Comparison of ENCODE assay signal across 9 mouse cellular contexts in genomic region chr1:171826164-171826563, GRCm38 (mm10). TPM values are rescaled to one million over a fixed set of nuclear protein-coding genes. Genes with fewer than 3 reads are reported as not detected.
DNase-seq lines count a peak whose midpoint lies in the region; ATAC-seq and TF ChIP-seq lines count a peak whose summit lies in the region.
"Had no signal": no experiment of that assay in that cellular context is flagged by ENCODE, and none has a peak within 500 bp of the region (broad histone marks: within the 10 kb centered on the region; RNA-seq: fewer than 3 reads in every experiment).

No protein-coding gene starts in this region.

- no peak for TF ChIP-seq CTCF in cerebellum, adult 2 months (IDR thresholded peaks at IDR 0.05; ENCODE audit: borderline replicate concordance, insufficient read depth, low read depth, low read length)
- 0 out of 2 replicates have a peak, but pooled peaks have one; percentile 27 for TF ChIP-seq CTCF in liver, adult 2 months (IDR thresholded peaks at IDR 0.05; ENCODE audit: low read depth, low read length)

- peak; percentile 10 to 21 for DNase-seq in cerebellum, postnatal 14 days
- no peak for DNase-seq in cerebellum, adult 2 months
- DNase-seq in liver, adult 2 months (ENCODE audit: extremely low read depth, low read depth, low spot score), result no peak
- no peak for DNase-seq in liver, embryonic 11.5 days (ENCODE audit: low spot score)
- peak; percentile 75 for DNase-seq in naive thymus-derived CD4-positive, alpha-beta T cell, adult 2 months (ENCODE audit: low read depth)
- DNase-seq in cerebellum, postnatal 36 days, result no peak
- no peak for DNase-seq in kidney, postnatal 4 days

- H3K9me3 ChIP-seq in liver, embryonic 11.5 days (ENCODE audit: control insufficient read depth, low read length), result no peaks in the 10 kb centered on the region

- H3K4me3 ChIP-seq in cerebellum, adult 2 months (replicated peaks; ENCODE audit: insufficient read depth, low read depth, low read length), result no peak overlapping the region
- no peak overlapping the region for H3K4me3 ChIP-seq in liver, adult 2 months (ENCODE audit: insufficient read depth, low read depth, low read length)
- no peak overlapping the region for H3K4me3 ChIP-seq in liver, embryonic 11.5 days (ENCODE audit: low read depth, low read length)

- H3K27me3 ChIP-seq in cerebellum, adult 2 months (ENCODE audit: control insufficient read depth, insufficient read depth, low read length), result no peaks in the 10 kb centered on the region
- no peaks in the 10 kb centered on the region for H3K27me3 ChIP-seq in liver, adult 2 months (ENCODE audit: control insufficient read depth, insufficient read depth, low read length)
- no peaks in the 10 kb centered on the region for H3K27me3 ChIP-seq in liver, embryonic 11.5 days (replicated peaks; ENCODE audit: control insufficient read depth, insufficient read depth, low read length)

- no peaks in the 10 kb centered on the region for H3K36me3 ChIP-seq in liver, adult 2 months (ENCODE audit: control insufficient read depth, insufficient read depth, low read length)
- no peaks in the 10 kb centered on the region for H3K36me3 ChIP-seq in liver, embryonic 11.5 days (ENCODE audit: control insufficient read depth, insufficient read depth, low read length)

- H3K79me2 ChIP-seq in liver, adult 2 months (ENCODE audit: control insufficient read depth, insufficient read depth, low read length), result no peaks in the 10 kb centered on the region

- H3K9ac ChIP-seq in liver, adult 2 months (ENCODE audit: low read depth, low read length), result no peak overlapping the region
- no peak overlapping the region for H3K9ac ChIP-seq in liver, embryonic 11.5 days (ENCODE audit: low read depth, low read length)

- H3K4me2 ChIP-seq in liver, embryonic 11.5 days, result no peak overlapping the region

- no peak overlapping the region for H3K27ac ChIP-seq in cerebellum, adult 2 months (ENCODE audit: insufficient read depth, low read length)
- no peak overlapping the region for H3K27ac ChIP-seq in liver, adult 2 months (replicated peaks; ENCODE audit: insufficient read depth, low read depth, low read length)
- H3K27ac ChIP-seq in liver, embryonic 11.5 days (ENCODE audit: low read depth, low read length), result no peak overlapping the region

- ATAC-seq in liver, embryonic 11.5 days (replicated peaks; ENCODE audit: low FRiP score), result no peak
- peak; percentile 48 for ATAC-seq in activated CD4-positive, CD25-positive, alpha-beta regulatory T cell, adult 4 months

- no peak for TF ChIP-seq POLR2A in cerebellum, adult 2 months (IDR thresholded peaks at IDR 0.05; ENCODE audit: borderline replicate concordance, insufficient read depth, low read length)
- TF ChIP-seq POLR2A in liver, adult 2 months (IDR thresholded peaks at IDR 0.05; ENCODE audit: extremely low read depth, insufficient read depth, low read length), result no peak

- H3K4me1 ChIP-seq in cerebellum, adult 2 months (ENCODE audit: control insufficient read depth, insufficient read depth, low read length), result no peaks in the 10 kb centered on the region
- H3K4me1 ChIP-seq in liver, adult 2 months (ENCODE audit: control insufficient read depth, insufficient read depth, low read length), result no peaks in the 10 kb centered on the region
- no peaks in the 10 kb centered on the region for H3K4me1 ChIP-seq in liver, embryonic 11.5 days (replicated peaks; ENCODE audit: control insufficient read depth, insufficient read depth, low read length)

RNA-seq across cellular contexts. Expression of gene Cd84, which starts 13.3 kb away (rescaled TPM):
- 0.90 and 1.0 TPM in 2 replicates for polyA plus RNA-seq in cerebellum, adult 2 months (2012; rRNA removed)
- total RNA-seq in liver, adult 2 months (2014; rRNA removed), result 6.2 and 8.9 TPM in 2 replicates
- polyA plus RNA-seq in liver, adult 2 months (2012; rRNA removed), result 0.55 and 1.2 TPM in 2 replicates
- 4.3 and 4.6 TPM in 2 replicates for polyA plus RNA-seq in liver, embryonic 11.5 days (2014; fragmentation: Nextera tagmentation; extraction: Ambion mirVana)
- polyA plus RNA-seq in activated CD4-positive, CD25-positive, alpha-beta regulatory T cell, adult 4 months (2017; shearing (Covaris generic)), result 100 to 1,000 TPM; 173 to 208 TPM
- polyA plus RNA-seq: C2C12 had no signal

RNA-seq across cellular contexts. Expression of gene Slamf1, which starts 59.2 kb away (rescaled TPM):
- 0.06 TPM in 1 of 2 replicates, not detected in the other for polyA plus RNA-seq in cerebellum, adult 2 months (2012; rRNA removed)
- total RNA-seq in liver, adult 2 months (2014; rRNA removed), result 0.09 and 0.13 TPM in 2 replicates
- not detected in 2 replicates for polyA plus RNA-seq in liver, adult 2 months (2012; rRNA removed)
- polyA plus RNA-seq in liver, embryonic 11.5 days (2014; fragmentation: Nextera tagmentation; extraction: Ambion mirVana), result 1.4 and 2.0 TPM in 2 replicates
- polyA plus RNA-seq in activated CD4-positive, CD25-positive, alpha-beta regulatory T cell, adult 4 months (2017; shearing (Covaris generic)), result 10 to 100 TPM; 68.6 to 72.1 TPM
- polyA plus RNA-seq: C2C12 had no signal

Comparison
In these comparisons a context has a peak if more than half of its experiments do, and no peak if none do; other contexts are left out.
1. DNase-seq: peak in cerebellum, postnatal 14 days (2 of 2) and naive thymus-derived CD4-positive, alpha-beta T cell, adult 2 months (single experiment); none in cerebellum, adult 2 months (0 of 2), liver, adult 2 months (single experiment), liver, embryonic 11.5 days (single experiment), cerebellum, postnatal 36 days (0 of 2) and kidney, postnatal 4 days (0 of 2).
2. RNA of gene Cd84, which starts 13.3 kb away (polyA plus RNA-seq): 173 to 208 TPM in activated CD4-positive, CD25-positive, alpha-beta regulatory T cell, adult 4 months; 4.3 to 4.6 TPM in liver, embryonic 11.5 days, 0.55 to 1.2 TPM in liver, adult 2 months and 0.90 to 1.0 TPM in cerebellum, adult 2 months; every median in the first group is over 10 times any median in the second.
3. RNA of gene Slamf1, which starts 59.2 kb away (polyA plus RNA-seq): 68.6 to 72.1 TPM in activated CD4-positive, CD25-positive, alpha-beta regulatory T cell, adult 4 months; 1.4 to 2.0 TPM in liver, embryonic 11.5 days, 0.06 TPM in cerebellum, adult 2 months and not detected in liver, adult 2 months; every median in the first group is over 10 times any median in the second.